Mouse (Mus musculus): ENCODE measurements around the gene Nt5c1a. TPM values are rescaled to one million over a fixed set of nuclear protein-coding genes. Genes with fewer than 3 reads are reported as not detected.
A peak's percentile ranks its signal among the peaks of the same experiment; 100 is the strongest.
"Not testable (repeated sequence)": the region's sequence is repeated elsewhere in the genome, so short reads cannot be mapped to it uniquely, and the experiment has no call there.

The Nt5c1a gene
- total RNA-seq (2017), result not detected in 2 replicates

DNA sequence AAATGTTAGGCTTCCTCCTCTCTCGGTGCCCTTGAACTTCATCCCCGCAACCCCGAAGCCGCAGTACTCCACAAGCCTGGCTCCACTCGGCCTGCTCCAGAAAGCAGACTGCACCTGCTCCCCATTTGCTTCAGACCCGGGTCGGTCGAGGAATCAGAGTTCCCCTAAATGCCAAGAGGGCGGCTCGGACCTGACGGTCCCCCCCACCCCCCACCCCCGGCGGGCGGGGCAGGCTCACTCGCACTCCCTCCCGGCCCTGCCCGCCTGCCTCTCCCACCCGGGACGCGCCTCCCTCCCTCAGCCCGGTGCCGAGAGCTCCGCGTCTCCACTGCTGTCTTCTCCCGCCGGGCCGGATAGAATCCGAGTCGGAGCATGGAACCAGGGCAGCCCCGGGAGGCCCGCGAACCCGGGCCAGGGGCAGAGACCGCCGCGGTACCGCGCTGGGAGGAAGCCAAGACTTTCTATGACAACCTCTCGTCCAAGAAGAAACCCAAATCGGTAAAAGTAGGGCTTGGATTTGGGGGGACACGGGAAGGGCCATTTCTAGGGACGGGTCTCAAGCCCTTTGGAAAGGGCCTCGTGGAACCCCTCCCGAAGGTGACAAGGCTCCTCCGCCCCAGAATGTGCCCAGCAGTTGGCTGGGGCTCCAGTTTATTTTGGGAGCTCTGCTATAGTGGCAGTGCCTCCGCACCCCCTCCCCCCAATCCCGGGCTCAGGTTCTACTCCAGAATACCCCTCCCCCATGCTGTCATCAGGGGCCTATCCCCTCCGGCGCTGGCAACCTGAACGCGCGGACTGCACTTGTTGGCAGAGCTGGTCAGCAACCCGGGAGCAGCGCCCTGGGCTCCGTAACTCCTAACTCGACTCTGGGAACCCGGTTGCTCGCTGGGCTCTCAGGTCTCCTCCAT lies at the start of gene Nt5c1a:
TSS of gene Nt5c1a (plus strand) at position 319 of the 908 bp plus-strand sequence.
- ATAC-seq (ENCODE audit: extremely low read depth, insufficient number of reproducible peaks, low FRiP score, poor library complexity, severe bottlenecking), result no peak

DNA sequence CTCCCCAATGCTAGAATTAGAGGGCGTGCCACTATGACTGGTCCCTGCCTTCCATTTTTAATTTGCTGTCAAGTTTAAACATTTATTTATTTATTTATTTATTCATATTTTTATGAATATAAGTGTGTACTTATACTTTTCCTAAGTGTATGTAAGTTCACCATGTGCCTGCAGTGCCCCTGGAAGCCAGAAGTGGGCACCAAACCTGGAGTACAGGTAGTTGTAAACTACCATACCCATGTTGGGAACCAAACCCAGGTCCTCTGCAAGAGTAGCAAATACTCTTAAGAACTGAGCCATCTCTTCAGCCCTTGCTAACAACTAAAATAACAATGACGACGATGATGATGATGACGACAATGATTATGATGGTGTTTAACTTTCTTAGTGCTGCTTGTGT lies 49.3 kb upstream of the Nt5c1a start:
- ATAC-seq (ENCODE audit: extremely low read depth, insufficient number of reproducible peaks, low FRiP score, poor library complexity, severe bottlenecking), result no peak

DNA sequence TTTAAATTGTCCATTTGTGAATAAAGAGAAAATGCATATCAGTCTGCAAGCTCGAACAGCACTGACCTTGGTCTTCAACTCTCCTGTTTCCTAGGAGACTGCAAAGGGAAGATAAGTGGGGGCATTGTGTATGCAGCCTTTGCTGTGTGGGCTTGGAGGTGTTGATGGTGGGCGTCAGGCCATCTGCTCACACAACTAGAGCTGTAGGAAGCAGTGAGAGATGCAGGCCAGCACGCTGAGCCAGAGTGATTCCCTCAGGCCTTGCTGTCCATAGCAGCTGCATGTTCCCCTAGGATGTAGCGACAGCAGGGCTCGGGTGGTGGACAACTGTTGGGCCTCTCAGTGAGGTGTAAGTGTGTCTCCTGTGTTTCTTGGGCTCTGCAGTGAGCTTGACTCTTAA lies 48.3 kb upstream of the Nt5c1a start:
- ATAC-seq (ENCODE audit: extremely low read depth, insufficient number of reproducible peaks, low FRiP score, poor library complexity, severe bottlenecking), result no peak

DNA sequence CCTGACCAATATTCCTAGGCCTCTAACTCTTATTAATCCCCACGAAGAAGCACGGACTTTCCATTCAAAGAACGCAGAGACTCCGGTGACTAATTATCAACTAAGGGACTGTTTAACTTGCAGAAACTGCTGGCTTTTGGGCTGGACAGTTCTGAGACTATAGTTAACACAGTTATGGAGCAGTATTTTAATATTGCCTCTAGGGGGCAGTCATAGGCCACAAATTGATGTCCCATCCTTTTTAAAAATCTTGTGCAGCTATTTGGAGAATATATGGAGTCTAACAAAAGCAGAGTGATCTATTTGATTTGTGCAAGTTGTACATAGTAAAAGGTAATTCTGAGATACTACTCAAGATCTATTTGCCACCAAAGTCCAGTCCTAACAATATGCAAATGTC lies 46.3 kb upstream of the Nt5c1a start:
- ATAC-seq (ENCODE audit: extremely low read depth, insufficient number of reproducible peaks, low FRiP score, poor library complexity, severe bottlenecking), result no peak

DNA sequence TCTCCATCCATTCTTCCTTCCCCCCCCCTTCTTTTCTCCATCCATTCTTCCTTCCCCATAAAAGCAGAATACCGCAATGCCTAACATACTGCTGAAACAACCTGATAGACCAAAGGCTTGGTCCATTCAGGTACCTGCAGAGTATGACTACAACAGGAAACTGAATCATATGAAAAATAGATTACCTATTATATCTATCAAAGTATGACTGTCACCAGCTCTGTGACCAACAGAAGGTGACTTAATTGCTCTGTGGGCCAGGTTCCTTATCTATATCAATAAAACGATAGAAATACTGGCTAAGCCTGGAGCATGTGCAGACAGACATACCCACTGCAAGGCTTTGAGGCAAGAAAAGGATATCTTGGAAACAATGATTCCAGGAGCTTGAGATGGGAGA lies 45.9 kb upstream of the Nt5c1a start:
- ATAC-seq (ENCODE audit: extremely low read depth, insufficient number of reproducible peaks, low FRiP score, poor library complexity, severe bottlenecking), result no peak

DNA sequence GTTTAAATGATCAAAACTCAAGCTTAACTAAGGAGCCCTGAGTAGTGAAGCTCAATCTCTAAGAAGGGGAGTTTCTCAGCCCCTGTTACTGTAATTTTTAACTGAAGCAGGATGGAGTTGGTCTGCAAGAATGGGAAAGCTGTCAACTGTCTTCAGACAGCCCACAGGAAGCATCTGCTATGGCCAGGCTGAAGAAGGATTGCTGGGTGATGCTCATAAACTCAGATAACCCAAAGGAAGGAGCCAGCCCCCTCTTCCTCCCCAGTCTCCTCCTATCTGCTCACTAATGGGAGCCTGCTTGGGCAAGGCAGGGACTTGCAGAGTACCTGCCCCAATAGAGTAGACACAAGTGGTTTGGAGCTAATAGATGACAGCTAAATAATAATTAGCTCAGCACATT lies 45.5 kb upstream of the Nt5c1a start:
- no peak for ATAC-seq (ENCODE audit: extremely low read depth, insufficient number of reproducible peaks, low FRiP score, poor library complexity, severe bottlenecking)

DNA sequence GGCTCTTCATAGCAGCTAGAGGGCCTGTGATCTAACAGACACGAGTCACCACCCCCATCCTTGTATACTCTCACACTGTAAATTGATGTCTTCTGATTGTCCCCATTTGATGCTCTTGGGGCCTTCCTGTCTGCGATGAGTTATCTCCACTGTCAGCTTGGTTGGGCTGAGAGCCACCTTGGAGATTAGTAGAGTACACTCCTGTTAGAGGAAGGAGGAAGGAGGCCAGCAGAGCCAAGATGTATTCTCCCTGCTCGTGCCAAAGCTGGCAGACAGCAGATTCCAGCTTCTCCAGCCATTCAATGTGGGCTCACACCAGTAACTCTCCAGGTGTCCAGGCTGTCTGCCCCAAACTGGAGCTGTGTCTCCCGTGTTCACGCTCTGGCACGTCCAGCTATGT lies 40.7 kb upstream of the Nt5c1a start:
- ATAC-seq (ENCODE audit: extremely low read depth, insufficient number of reproducible peaks, low FRiP score, poor library complexity, severe bottlenecking), result no peak

DNA sequence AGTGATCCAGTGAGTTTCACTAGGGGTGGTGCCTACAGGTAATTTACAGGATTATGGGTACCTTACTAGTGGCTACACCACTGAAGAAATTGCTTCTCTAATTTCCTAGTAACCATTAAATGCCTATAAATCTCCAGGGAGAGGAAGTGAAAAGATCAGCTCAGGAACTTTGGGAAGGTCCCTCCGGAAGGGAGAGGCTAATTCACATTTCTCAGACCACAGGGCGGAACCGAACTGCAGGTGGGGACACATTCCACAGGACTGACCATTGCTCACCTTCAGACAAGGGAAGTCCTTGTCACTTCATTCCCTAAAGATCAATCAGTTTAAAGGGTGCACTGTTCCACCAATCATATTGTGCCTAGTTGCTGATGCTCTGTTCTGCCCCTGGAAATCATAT lies 40.1 kb upstream of the Nt5c1a start:
- ATAC-seq (ENCODE audit: extremely low read depth, insufficient number of reproducible peaks, low FRiP score, poor library complexity, severe bottlenecking), result not testable (repeated sequence)

DNA sequence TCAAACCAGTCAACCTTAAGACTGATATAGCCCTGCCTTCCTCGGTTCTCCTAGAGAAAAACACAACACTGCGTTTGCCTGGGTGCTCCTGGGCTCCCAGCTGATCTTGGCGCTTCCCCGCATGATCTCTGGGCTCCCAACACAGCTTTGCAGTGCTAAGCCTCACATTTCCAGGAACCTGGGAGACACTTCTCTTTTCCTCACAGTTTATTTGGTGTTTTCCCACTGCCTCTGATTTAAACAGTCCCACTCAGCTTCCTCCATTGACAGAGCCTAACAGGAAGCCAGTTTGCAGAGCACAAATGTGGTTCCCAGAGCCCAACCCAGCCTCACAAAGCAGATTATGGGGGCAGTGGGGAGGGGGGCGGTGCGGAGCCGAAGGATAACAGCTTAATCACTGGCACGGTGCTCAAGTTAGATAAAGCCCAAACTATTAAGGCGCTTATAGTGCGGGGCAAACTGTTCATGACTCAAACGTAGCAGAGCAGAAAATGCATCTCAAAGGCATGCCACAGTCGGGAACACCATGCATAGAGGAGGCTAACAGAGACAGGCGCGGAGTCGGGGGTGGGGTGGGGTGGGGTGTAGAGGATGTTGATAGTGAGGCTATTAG lies 38.9 kb upstream of the Nt5c1a start:
- ATAC-seq (ENCODE audit: extremely low read depth, insufficient number of reproducible peaks, low FRiP score, poor library complexity, severe bottlenecking), result no peak

DNA sequence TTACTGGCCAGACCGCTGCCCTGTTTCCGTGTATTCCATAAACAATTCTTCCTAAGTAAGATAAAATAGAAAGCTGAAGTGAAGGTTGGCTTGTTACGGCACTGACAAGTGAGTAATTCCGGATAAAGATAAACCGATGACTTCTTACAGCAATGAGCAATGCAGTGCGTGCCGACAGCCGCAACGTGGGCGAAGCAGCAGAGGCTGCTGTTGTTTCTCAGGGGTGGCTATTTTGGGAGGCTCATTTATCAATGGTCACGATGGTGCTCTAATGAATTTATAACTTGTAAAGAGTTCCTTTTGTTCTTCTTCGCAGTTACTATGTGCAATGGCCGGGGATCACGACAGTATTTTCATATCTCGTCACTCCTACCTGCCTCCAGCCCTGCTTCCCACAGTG lies 37.1 kb upstream of the Nt5c1a start:
- no peak for ATAC-seq (ENCODE audit: extremely low read depth, insufficient number of reproducible peaks, low FRiP score, poor library complexity, severe bottlenecking)

DNA sequence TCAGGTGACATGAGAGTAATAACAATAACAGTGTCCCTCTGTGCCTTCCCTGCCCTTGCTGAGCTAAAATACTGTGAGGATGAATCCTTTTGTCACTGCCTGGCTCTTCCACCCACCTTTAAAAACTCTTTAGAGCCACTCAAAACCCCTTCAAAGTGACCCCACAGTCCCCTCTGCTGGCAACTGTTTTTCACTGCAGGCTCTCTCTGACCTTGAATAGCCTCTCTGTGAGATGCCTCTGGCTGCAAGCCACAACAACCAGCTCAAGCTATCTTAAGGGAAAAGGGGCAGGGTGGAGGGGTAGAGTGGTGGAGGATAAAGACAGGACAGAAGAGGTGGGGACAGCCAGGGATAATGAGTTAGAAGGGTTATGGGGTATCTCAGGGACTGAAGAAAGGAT lies 29.5 kb upstream of the Nt5c1a start:
- ATAC-seq (ENCODE audit: extremely low read depth, insufficient number of reproducible peaks, low FRiP score, poor library complexity, severe bottlenecking), result no peak

DNA sequence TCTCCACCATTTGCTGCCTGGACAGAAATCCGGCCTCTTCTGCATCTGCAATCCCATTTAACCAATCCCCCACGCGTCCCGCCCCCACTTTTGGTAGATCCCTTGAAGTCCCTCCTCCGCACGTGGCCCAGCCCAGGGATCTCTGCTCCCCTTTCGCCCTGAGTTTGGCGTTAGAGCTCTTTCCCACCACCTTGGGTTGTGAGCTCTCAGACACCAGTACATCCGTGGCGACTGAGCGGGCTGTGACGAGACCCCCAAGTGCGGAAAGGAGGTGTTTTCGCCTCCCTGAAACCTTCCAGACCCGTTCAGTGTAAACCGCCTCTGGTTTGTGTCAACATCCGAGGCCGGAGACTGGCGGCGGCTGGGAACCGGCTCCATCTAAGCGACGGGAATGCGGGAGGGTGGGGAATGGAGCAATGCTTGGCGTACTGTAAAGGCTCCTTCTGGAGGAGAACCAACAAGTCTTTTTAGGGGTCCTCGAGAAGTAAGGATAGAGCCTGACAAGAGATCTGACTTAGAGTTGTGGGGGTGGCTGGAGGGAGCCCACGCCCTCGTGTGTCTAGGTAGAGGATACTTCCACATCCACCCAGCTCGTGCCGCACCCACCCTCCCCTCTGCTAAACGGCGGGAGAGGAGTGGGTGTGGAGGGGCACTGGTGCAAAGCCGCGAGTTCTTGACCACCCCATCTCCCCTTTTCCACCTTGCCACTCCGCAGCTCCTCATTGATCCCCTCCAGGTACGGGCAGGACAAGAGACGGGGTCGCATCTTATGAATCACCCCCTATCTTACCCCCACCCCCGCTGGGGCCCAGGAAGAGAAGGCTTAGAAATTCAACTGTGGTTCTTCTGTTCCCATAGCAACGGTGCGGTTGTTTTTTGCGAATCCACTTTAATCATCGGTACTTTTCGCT lies 18.7 kb upstream of the Nt5c1a start, which contains the start of gene Hpcal4:
TSS of gene Hpcal4 (plus strand) at position 900 of the 911 bp plus-strand sequence.
- no peak for ATAC-seq (ENCODE audit: extremely low read depth, insufficient number of reproducible peaks, low FRiP score, poor library complexity, severe bottlenecking)

DNA sequence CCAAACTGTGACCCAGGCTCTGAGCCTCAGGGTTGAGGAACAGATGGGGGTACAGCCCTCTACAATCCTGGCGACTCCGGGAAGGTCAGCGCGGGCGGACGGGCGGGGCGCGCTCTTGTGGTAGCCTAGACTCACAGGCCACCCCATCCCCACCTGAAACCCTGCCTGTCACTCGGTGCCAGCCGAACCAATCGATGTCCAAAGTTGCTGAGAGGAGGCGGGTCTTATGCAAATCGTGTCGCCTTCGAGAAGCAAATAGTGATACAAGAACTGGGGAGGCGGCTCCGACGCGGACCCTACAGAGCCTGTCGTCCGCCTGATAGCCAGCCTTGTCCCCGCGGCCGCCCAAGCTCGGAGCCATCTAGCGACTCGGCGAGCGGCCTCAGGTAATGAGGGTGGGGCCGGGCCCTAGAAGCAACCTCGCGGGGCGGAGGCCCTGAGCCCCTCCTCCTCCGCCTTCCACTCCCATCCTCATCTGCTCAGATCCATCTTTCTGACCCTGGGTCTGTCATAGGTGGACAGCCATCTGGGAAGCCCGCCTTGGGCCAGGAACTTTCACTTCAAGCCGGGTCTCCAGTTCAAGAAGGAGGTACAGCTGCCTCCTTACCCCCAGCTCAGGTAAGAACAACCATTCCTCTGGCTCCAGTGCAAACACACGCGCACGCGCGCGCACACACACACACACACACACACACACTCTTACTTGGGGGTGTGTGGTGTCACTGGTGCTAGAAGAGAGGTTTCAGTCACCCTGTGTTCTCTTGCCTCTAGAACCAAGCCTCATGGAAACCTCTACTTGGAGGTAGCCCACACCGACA lies 17.9 kb upstream of the Nt5c1a start:
- peak; percentile 27; the same call in 1 of the 2 replicates for ATAC-seq (ENCODE audit: extremely low read depth, insufficient number of reproducible peaks, low FRiP score, poor library complexity, severe bottlenecking)

DNA sequence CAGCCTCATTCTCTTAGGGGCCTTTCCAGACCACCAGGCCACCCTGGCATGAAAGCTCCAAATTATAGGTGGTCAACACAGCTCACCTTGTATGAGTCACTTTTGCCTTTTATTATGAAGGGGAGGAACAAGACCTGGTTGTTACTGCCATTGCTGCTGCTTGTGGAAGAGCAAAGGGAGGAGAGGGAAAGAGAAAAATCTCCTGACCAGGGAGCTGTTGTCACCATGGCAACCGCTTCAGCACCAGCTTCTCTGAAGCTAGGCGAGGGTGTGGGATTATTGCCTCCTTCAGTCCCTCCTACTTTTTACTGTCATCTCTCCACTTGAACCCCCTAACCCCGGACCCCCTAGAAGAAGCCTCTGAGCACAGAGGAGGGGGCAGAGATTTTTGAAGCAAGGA lies 16.5 kb upstream of the Nt5c1a start:
- ATAC-seq (ENCODE audit: extremely low read depth, insufficient number of reproducible peaks, low FRiP score, poor library complexity, severe bottlenecking), result no peak

DNA sequence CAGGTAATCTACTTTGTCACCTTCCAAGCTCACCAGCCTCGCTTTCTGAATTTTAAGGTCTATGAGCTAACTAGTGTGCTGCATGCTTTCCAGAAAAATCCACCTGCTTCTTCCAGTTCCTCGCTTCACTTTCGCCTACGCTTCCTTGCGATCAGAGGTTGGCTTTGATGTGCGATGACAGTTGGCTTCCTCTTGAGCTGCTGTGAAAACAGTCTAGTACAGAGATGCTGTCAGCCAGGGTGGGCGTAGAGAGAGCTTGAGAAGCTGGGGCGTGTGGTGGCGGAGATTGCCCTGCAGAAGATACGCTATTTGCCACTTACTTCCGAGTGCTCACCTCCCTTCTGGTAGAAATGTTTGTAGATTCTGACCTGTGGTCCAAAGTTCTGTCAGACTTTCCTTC lies 9.0 kb upstream of the Nt5c1a start:
- ATAC-seq (ENCODE audit: extremely low read depth, insufficient number of reproducible peaks, low FRiP score, poor library complexity, severe bottlenecking), result no peak

DNA sequence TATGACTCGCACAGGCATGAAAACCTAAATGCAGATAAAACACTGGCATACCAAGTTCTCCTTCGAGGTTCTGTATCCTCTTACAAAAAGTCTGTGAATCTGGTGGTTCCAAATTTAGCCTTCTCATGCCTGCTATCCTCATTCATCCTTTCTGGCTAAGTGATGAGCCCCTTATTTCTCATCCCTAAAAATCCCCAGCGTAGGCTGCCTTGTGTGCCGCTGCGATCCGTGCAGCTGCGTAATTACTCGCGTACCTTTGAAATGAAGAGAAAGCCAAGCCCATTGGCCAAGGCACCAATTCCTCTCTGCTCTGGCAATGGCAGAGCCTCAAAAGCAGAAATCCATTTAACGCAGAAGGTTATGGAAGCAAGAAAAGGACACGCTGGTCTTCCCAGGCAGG lies 7.5 kb upstream of the Nt5c1a start:
- no peak for ATAC-seq (ENCODE audit: extremely low read depth, insufficient number of reproducible peaks, low FRiP score, poor library complexity, severe bottlenecking)

DNA sequence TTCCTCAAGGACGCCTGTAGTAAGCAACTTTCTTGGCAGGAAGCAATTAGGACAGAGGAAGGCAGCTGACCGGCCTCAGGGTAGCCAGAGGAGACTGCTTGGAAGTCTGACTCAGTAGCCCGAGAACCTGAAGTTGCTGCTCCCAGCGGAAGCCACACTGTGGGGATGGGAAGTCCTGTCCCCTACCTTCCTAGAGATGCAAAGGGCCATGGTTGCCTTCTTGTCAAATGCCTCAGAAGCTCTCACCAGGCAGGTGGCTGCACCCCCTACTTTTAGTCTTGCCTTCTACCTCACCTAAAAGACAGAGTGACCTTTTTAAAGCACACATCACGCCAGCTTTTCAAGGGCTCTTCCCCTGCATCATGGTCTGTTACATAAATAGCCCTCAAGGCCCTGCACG lies 4.6 kb upstream of the Nt5c1a start:
- ATAC-seq (ENCODE audit: extremely low read depth, insufficient number of reproducible peaks, low FRiP score, poor library complexity, severe bottlenecking), result no peak

DNA sequence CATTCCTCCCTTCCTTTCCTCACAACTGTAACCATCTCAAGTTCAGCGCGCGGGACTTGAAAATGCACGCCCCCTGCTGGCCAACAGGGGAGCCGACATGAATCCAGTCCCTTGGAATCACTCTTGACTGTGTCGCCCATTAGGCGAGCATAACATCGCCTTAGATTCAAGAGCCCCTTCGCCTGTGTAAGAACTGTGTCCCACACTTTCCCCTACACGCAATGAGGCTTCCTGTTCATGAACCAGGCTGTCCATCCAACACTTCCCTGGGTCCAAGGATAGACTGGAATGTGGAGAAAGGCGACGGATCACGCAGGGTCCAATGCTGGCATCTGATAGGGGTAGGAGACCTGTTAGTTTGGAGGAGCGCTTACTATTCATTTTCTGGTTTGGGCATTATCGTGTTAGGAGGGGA lies 526 bp upstream of the Nt5c1a start:
- ATAC-seq (ENCODE audit: extremely low read depth, insufficient number of reproducible peaks, low FRiP score, poor library complexity, severe bottlenecking), result no peak

DNA sequence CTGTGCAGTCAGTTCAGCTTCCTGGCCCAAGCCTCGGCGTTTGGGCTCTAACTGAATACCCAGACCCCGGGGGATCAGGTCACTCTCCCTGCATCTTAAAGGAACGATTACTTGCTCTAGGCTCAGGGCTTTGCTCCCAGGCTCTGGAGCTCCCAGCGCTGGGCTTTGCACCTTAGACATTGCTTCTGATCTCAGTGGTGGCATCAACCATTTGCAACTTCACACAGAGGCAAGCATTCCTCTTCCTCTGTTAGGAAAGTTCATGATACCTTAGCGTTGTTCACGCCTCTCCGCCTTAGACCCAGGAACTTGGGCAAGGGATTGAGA lies 753 bp downstream of the Nt5c1a start:
- no peak for ATAC-seq (ENCODE audit: extremely low read depth, insufficient number of reproducible peaks, low FRiP score, poor library complexity, severe bottlenecking)
